Mouse (Mus musculus) embryonic fibroblast, embryonic 13.5 days (primary cell): ENCODE measurements around the gene Adamts2. TPM values are rescaled to one million over a fixed set of nuclear protein-coding genes. Genes with fewer than 3 reads are reported as not detected.

Experiments used
- H3K27ac ChIP-seq: 2 replicates; pipeline ENCODE4 v1.5.1; 2012; ENCODE audit warnings: low read length, control low read depth, inconsistent platforms; ENCODE audit not compliant: insufficient read depth
- H3K4me1 ChIP-seq: 2 replicates; pipeline ENCODE4 v1.6.1; 2011; ENCODE audit warnings: low read length; ENCODE audit not compliant: control insufficient read depth, insufficient read depth
- H3K4me3 ChIP-seq: 2 replicates; pipeline ENCODE4 v1.5.1; 2011; ENCODE audit warnings: mild to moderate bottlenecking, control low read depth, low read length; ENCODE audit not compliant: insufficient read depth
- CTCF ChIP-seq: IDR thresholded peaks from 2 replicates; pipeline ENCODE4 v1.5.1; 2011; ENCODE audit warnings: mild to moderate bottlenecking, control low read depth, low read length, moderate library complexity, borderline replicate concordance; ENCODE audit not compliant: insufficient read depth
- POLR2A ChIP-seq: IDR thresholded peaks from 2 replicates; pipeline ENCODE4 v1.6.1; 2011; ENCODE audit warnings: low read depth, mild to moderate bottlenecking, control low read depth, low read length, moderate library complexity
- polyA plus RNA-seq: library from polyadenylated mRNA; stranded (reverse); fragments of >200 nt; gene quantifications from 2 replicates; pipeline ENCODE4 v1.2.4, GENCODE M21; 2011; ENCODE audit warnings: low read depth; ENCODE audit not compliant: missing spikeins, insufficient read length

Gene Adamts2
- polyA plus RNA-seq, 1 experiment = 25.6 TPM

GRCm38 (mm10) chr11:50592892-50593553, 8.9 kb upstream of the Adamts2 start:
- Histone ChIP-seq H3K4me1 (no peaks in the 10 kb centered on the region), H3K27ac (no peak overlapping the region), H3K4me3 (no peak overlapping the region)
- no peak for TF ChIP-seq CTCF
- TF ChIP-seq POLR2A = no peak

- Histone ChIP-seq H3K4me1 (no peaks in the 10 kb centered on the region), H3K4me3 (no peak overlapping the region), H3K27ac (no peak overlapping the region)
- no peak for TF ChIP-seq CTCF
- TF ChIP-seq POLR2A = no peak
Measured at GRCm38 (mm10) chr11:50596571-50596970, 5.3 kb upstream of the Adamts2 start.

GRCm38 (mm10) chr11:50599156-50599555, 2.7 kb upstream of the Adamts2 start:
- Histone ChIP-seq H3K4me1 (no peaks in the 10 kb centered on the region; the same call in 1 of the 2 replicates), H3K27ac (no peak overlapping the region), H3K4me3 (no peak overlapping the region)
- no peak for TF ChIP-seq POLR2A
- TF ChIP-seq CTCF = no peak

- Histone ChIP-seq H3K4me3 (peak overlapping the region; percentile 38), H3K27ac (no peak overlapping the region), H3K4me1 (no peaks in the 10 kb centered on the region; the same call in 1 of the 2 replicates)
- TF ChIP-seq CTCF (no peak), POLR2A (no peak)
Measured at GRCm38 (mm10) chr11:50602356-50603081, 635 bp downstream of the Adamts2 start.

- TF ChIP-seq POLR2A (no peak), CTCF (peak; percentile 23; the same call in 1 of the 2 replicates)
- Histone ChIP-seq H3K4me3 (peak overlapping the region; percentile 38), H3K27ac (no peak overlapping the region), H3K4me1 (no peaks in the 10 kb centered on the region; the same call in 1 of the 2 replicates)
Measured at GRCm38 (mm10) chr11:50603082-50603910, 1.4 kb downstream of the Adamts2 start.

GRCm38 (mm10) chr11:50604371-50604770, 2.5 kb downstream of the Adamts2 start:
- Histone ChIP-seq H3K27ac (no peak overlapping the region), H3K4me1 (no peaks in the 10 kb centered on the region; the same call in 1 of the 2 replicates), H3K4me3 (no peak overlapping the region)
- TF ChIP-seq CTCF (no peak), POLR2A (no peak)

GRCm38 (mm10) chr11:50611181-50611580, 9.3 kb downstream of the Adamts2 start:
- H3K27ac ChIP-seq = no peak overlapping the region
- H3K4me1 ChIP-seq = no peaks in the 10 kb centered on the region
- no peak for TF ChIP-seq CTCF
- TF ChIP-seq POLR2A = no peak
- H3K4me3 ChIP-seq = no peak overlapping the region

GRCm38 (mm10) chr11:50617015-50617543, 15.2 kb downstream of the Adamts2 start:
- no peak for TF ChIP-seq CTCF
- TF ChIP-seq POLR2A = no peak
- H3K4me3 ChIP-seq = no peak overlapping the region

GRCm38 (mm10) chr11:50620926-50621325, 19.0 kb downstream of the Adamts2 start:
- H3K4me1 ChIP-seq = peaks cover 16% of the 10 kb centered on the region
- H3K4me3 ChIP-seq = no peak overlapping the region
- TF ChIP-seq POLR2A = no peak
- no peak overlapping the region for H3K27ac ChIP-seq

More at GRCm38 (mm10) chr11:50617015-50617543, 15.2 kb downstream of the Adamts2 start:
- Histone ChIP-seq H3K4me1 (peaks cover 7% of the 10 kb centered on the region), H3K27ac (no peak overlapping the region)
